Mouse (Mus musculus): ENCODE data around the gene Pam. TPM values are rescaled to one million over a fixed set of nuclear protein-coding genes. Genes with fewer than 3 reads are reported as not detected.
"Not testable (repeated sequence)": the region's sequence is repeated elsewhere in the genome, so short reads cannot be mapped to it uniquely, and the experiment has no call there.

The Pam gene
- total RNA-seq, 2 experiments from 2014 or later = 99.1 to 125 TPM

GRCm38 (mm10) chr1:98047284-98048217, 47.9 kb downstream of the Pam start:
- no peak for DNase-seq (ENCODE audit: low spot score in 2 of 2)

GRCm38 (mm10) chr1:98042425-98042824, 53.0 kb downstream of the Pam start:
- no peak for DNase-seq (ENCODE audit: low spot score in 2 of 2)

GRCm38 (mm10) chr1:98038252-98038651, 57.2 kb downstream of the Pam start:
- no peak for DNase-seq (ENCODE audit: low spot score in 2 of 2)

GRCm38 (mm10) chr1:98035736-98036135, 59.7 kb downstream of the Pam start:
- no peak for DNase-seq (ENCODE audit: low spot score in 2 of 2)

GRCm38 (mm10) chr1:98031802-98032201, 63.6 kb downstream of the Pam start:
- DNase-seq (ENCODE audit: low spot score in 2 of 2) = no peak

- DNase-seq (ENCODE audit: low spot score in 2 of 2) = no peak
Measured at GRCm38 (mm10) chr1:98029025-98029424, 66.4 kb downstream of the Pam start.

GRCm38 (mm10) chr1:98028468-98028867, 67.0 kb downstream of the Pam start:
- no peak for DNase-seq (ENCODE audit: low spot score in 2 of 2)

GRCm38 (mm10) chr1:98027959-98028358, 67.5 kb downstream of the Pam start:
- no peak for DNase-seq (ENCODE audit: low spot score in 2 of 2)

GRCm38 (mm10) chr1:98025924-98026640, 69.4 kb downstream of the Pam start:
- no peak for DNase-seq (ENCODE audit: low spot score in 2 of 2)

GRCm38 (mm10) chr1:98023866-98024265, 71.6 kb downstream of the Pam start:
- no peak for DNase-seq (ENCODE audit: low spot score in 2 of 2)

- DNase-seq (ENCODE audit: low spot score in 2 of 2) = no peak
Measured at GRCm38 (mm10) chr1:98018987-98019386, 76.5 kb downstream of the Pam start.

- no peak for DNase-seq (ENCODE audit: low spot score in 2 of 2)
Measured at GRCm38 (mm10) chr1:98016004-98016848, 79.2 kb downstream of the Pam start.

GRCm38 (mm10) chr1:98015564-98015963, 79.9 kb downstream of the Pam start:
- no peak for DNase-seq (ENCODE audit: low spot score in 2 of 2)

GRCm38 (mm10) chr1:98002561-98003425, 92.7 kb downstream of the Pam start:
- peak; percentile 18 to 47 for DNase-seq (ENCODE audit: low spot score in 2 of 2)

GRCm38 (mm10) chr1:97999465-97999864, 96.0 kb downstream of the Pam start:
- no peak for DNase-seq (ENCODE audit: low spot score in 2 of 2)

GRCm38 (mm10) chr1:97998961-97999360, 96.5 kb downstream of the Pam start:
- DNase-seq (ENCODE audit: low spot score in 2 of 2) = not testable (repeated sequence)

- DNase-seq (ENCODE audit: low spot score in 2 of 2) = no peak
Measured at GRCm38 (mm10) chr1:97997088-97997487, 98.4 kb downstream of the Pam start.

GRCm38 (mm10) chr1:97991976-97992375, 103.5 kb downstream of the Pam start:
- DNase-seq (ENCODE audit: low spot score in 2 of 2) = no peak

- no peak for DNase-seq (ENCODE audit: low spot score in 2 of 2)
Measured at GRCm38 (mm10) chr1:97983189-97983588, 112.3 kb downstream of the Pam start.

GRCm38 (mm10) chr1:97979422-97979821, 116.0 kb downstream of the Pam start:
- no peak for DNase-seq (ENCODE audit: low spot score in 2 of 2)

Measured in gastrocnemius, postnatal 4 days (tissue).